Mouse (Mus musculus): ENCODE measurements around the gene 6030468B19Rik. TPM values are rescaled to one million over a fixed set of nuclear protein-coding genes. Genes with fewer than 3 reads are reported as not detected.

The 6030468B19Rik gene
- polyA plus RNA-seq, 1 experiment from 2014 or later: 0.26 TPM

GRCm38 (mm10) chr11:117822728-117823241 lies 25.3 kb downstream of the 6030468B19Rik start:
- Histone ChIP-seq H3K9me3 (no peaks in the 10 kb centered on the region), H3K27ac (no peak overlapping the region), H3K9ac (replicated peaks) (no peak overlapping the region), H3K36me3 (peaks cover 63% of the 10 kb centered on the region), H3K4me1 (replicated peaks) (peaks cover 31% of the 10 kb centered on the region), H3K4me3 (replicated peaks) (no peak overlapping the region), H3K27me3 (no peaks in the 10 kb centered on the region), H3K4me2 (no peak overlapping the region)
- no peak for ATAC-seq (ENCODE audit: insufficient number of reproducible peaks, insufficient read depth, low FRiP score, low TSS enrichment, low read depth)
- 90% methylated on average over 7 of the region's 7 CpGs for WGBS

- Histone ChIP-seq H3K9me3 (no peaks in the 10 kb centered on the region), H3K9ac (replicated peaks) (no peak overlapping the region), H3K4me3 (replicated peaks) (no peak overlapping the region), H3K4me1 (replicated peaks) (peaks cover 37% of the 10 kb centered on the region), H3K36me3 (peaks cover 57% of the 10 kb centered on the region), H3K4me2 (no peak overlapping the region), H3K27ac (no peak overlapping the region), H3K27me3 (no peaks in the 10 kb centered on the region)
- WGBS: 93% methylated on average over 6 of the region's 6 CpGs
- ATAC-seq (ENCODE audit: insufficient number of reproducible peaks, insufficient read depth, low FRiP score, low TSS enrichment, low read depth): no peak
Measured at GRCm38 (mm10) chr11:117823411-117823810, 26.0 kb downstream of the 6030468B19Rik start.

GRCm38 (mm10) chr11:117824060-117824969 lies 26.9 kb downstream of the 6030468B19Rik start:
- Histone ChIP-seq H3K4me3 (replicated peaks) (peak overlapping the region; percentile 55), H3K36me3 (peaks cover 48% of the 10 kb centered on the region), H3K4me1 (replicated peaks) (peaks cover 40% of the 10 kb centered on the region), H3K4me2 (peak overlapping the region; percentile 82), H3K27ac (peak overlapping the region; percentile 97; the same call in 1 of the 2 replicates), H3K27me3 (no peaks in the 10 kb centered on the region), H3K9ac (replicated peaks) (peak overlapping the region; percentile 65), H3K9me3 (no peaks in the 10 kb centered on the region)
- no peak for ATAC-seq (ENCODE audit: insufficient number of reproducible peaks, insufficient read depth, low FRiP score, low TSS enrichment, low read depth)
- 28% methylated on average over 23 of the region's 23 CpGs for WGBS

- H3K27ac ChIP-seq: peak within 1 kb of the TSS; percentile 97
- peak; percentile 57 for ATAC-seq (ENCODE audit: insufficient number of reproducible peaks, insufficient read depth, low FRiP score, low TSS enrichment, low read depth)
- peaks cover 46% of the 10 kb centered on the region for H3K4me1 ChIP-seq (replicated peaks)
- H3K9ac ChIP-seq (replicated peaks): peak within 1 kb of the TSS; percentile 65
- no peaks in the 10 kb centered on the region for H3K9me3 ChIP-seq
- peaks cover 36% of the 10 kb centered on the region for H3K36me3 ChIP-seq
- WGBS: under 1% methylated on average over 34 of the region's 34 CpGs
- H3K27me3 ChIP-seq: no peaks in the 10 kb centered on the region
- peak within 1 kb of the TSS; percentile 55 for H3K4me3 ChIP-seq (replicated peaks)
- H3K4me2 ChIP-seq: peak within 1 kb of the TSS; percentile 82
Measured at GRCm38 (mm10) chr11:117825333-117826101, 28.1 kb downstream of the 6030468B19Rik start, which contains the start of the genes Afmid and Tk1. TSS of gene Afmid (plus strand) at chr11:117825924. TSS of gene Tk1 (minus strand) at chr11:117826092.

- Histone ChIP-seq H3K27ac (peak overlapping the region; percentile 97), H3K9me3 (no peaks in the 10 kb centered on the region), H3K4me1 (replicated peaks) (peaks cover 46% of the 10 kb centered on the region), H3K27me3 (no peaks in the 10 kb centered on the region), H3K4me3 (replicated peaks) (peak overlapping the region; percentile 55), H3K9ac (replicated peaks) (peak overlapping the region; percentile 65), H3K36me3 (peaks cover 29% of the 10 kb centered on the region), H3K4me2 (peak overlapping the region; percentile 82)
- WGBS: 4% methylated on average over 5 of the region's 5 CpGs
- peak; percentile 39; the same call in 1 of the 2 replicates for ATAC-seq (ENCODE audit: insufficient number of reproducible peaks, insufficient read depth, low FRiP score, low TSS enrichment, low read depth)
Measured at GRCm38 (mm10) chr11:117826164-117826563, 28.7 kb downstream of the 6030468B19Rik start.

GRCm38 (mm10) chr11:117826916-117827315 lies 29.5 kb downstream of the 6030468B19Rik start:
- Histone ChIP-seq H3K27ac (peak overlapping the region; percentile 97), H3K27me3 (no peaks in the 10 kb centered on the region), H3K4me1 (replicated peaks) (peaks cover 48% of the 10 kb centered on the region), H3K4me2 (peak overlapping the region; percentile 82), H3K36me3 (peaks cover 22% of the 10 kb centered on the region), H3K9ac (replicated peaks) (0 out of 2 replicates have a peak overlapping the region, but pooled peaks have one; percentile 65), H3K9me3 (no peaks in the 10 kb centered on the region), H3K4me3 (replicated peaks) (0 out of 2 replicates have a peak overlapping the region, but pooled peaks have one; percentile 55)
- no peak for ATAC-seq (ENCODE audit: insufficient number of reproducible peaks, insufficient read depth, low FRiP score, low TSS enrichment, low read depth)
- WGBS: 66% methylated on average over 8 of the region's 8 CpGs

GRCm38 (mm10) chr11:117827386-117827785 lies 29.9 kb downstream of the 6030468B19Rik start:
- no peaks in the 10 kb centered on the region for H3K9me3 ChIP-seq
- H3K27me3 ChIP-seq: no peaks in the 10 kb centered on the region
- H3K9ac ChIP-seq (replicated peaks): no peak overlapping the region
- H3K4me3 ChIP-seq (replicated peaks): no peak overlapping the region
- no peak for ATAC-seq (ENCODE audit: insufficient number of reproducible peaks, insufficient read depth, low FRiP score, low TSS enrichment, low read depth)
- WGBS: 26% methylated on average over 3 of the region's 3 CpGs
- peaks cover 17% of the 10 kb centered on the region for H3K36me3 ChIP-seq
- peak overlapping the region; percentile 97; the same call in 1 of the 2 replicates for H3K27ac ChIP-seq
- H3K4me1 ChIP-seq (replicated peaks): peaks cover 52% of the 10 kb centered on the region
- H3K4me2 ChIP-seq: 0 out of 2 replicates have a peak overlapping the region, but pooled peaks have one; percentile 82

GRCm38 (mm10) chr11:117828149-117828887 lies 30.9 kb downstream of the 6030468B19Rik start:
- 77% methylated on average over 18 of the region's 18 CpGs for WGBS
- peaks cover 8% of the 10 kb centered on the region; the same call in 1 of the 2 replicates for H3K36me3 ChIP-seq
- no peaks in the 10 kb centered on the region for H3K9me3 ChIP-seq
- no peaks in the 10 kb centered on the region for H3K27me3 ChIP-seq
- no peak overlapping the region for H3K4me2 ChIP-seq
- H3K27ac ChIP-seq: peak overlapping the region; percentile 14; the same call in 1 of the 2 replicates
- no peak for ATAC-seq (ENCODE audit: insufficient number of reproducible peaks, insufficient read depth, low FRiP score, low TSS enrichment, low read depth)
- H3K9ac ChIP-seq (replicated peaks): 0 out of 2 replicates have a peak overlapping the region, but pooled peaks have one; percentile 24
- no peak overlapping the region for H3K4me3 ChIP-seq (replicated peaks)
- H3K4me1 ChIP-seq (replicated peaks): peaks cover 53% of the 10 kb centered on the region

GRCm38 (mm10) chr11:117828888-117829604 lies 31.6 kb downstream of the 6030468B19Rik start:
- H3K9ac ChIP-seq (replicated peaks): no peak overlapping the region
- ATAC-seq (ENCODE audit: insufficient number of reproducible peaks, insufficient read depth, low FRiP score, low TSS enrichment, low read depth): no peak
- peaks cover under 1% of the 10 kb centered on the region; the same call in 1 of the 2 replicates for H3K36me3 ChIP-seq
- H3K27ac ChIP-seq: 0 out of 2 replicates have a peak overlapping the region, but pooled peaks have one; percentile 41
- no peaks in the 10 kb centered on the region for H3K27me3 ChIP-seq
- no peaks in the 10 kb centered on the region for H3K9me3 ChIP-seq
- no peak overlapping the region for H3K4me2 ChIP-seq
- WGBS: 59% methylated on average over 9 of the region's 9 CpGs
- H3K4me1 ChIP-seq (replicated peaks): peaks cover 50% of the 10 kb centered on the region
- H3K4me3 ChIP-seq (replicated peaks): no peak overlapping the region
